Mouse (Mus musculus): ENCODE results near the gene Dnmt3a.

DNA sequence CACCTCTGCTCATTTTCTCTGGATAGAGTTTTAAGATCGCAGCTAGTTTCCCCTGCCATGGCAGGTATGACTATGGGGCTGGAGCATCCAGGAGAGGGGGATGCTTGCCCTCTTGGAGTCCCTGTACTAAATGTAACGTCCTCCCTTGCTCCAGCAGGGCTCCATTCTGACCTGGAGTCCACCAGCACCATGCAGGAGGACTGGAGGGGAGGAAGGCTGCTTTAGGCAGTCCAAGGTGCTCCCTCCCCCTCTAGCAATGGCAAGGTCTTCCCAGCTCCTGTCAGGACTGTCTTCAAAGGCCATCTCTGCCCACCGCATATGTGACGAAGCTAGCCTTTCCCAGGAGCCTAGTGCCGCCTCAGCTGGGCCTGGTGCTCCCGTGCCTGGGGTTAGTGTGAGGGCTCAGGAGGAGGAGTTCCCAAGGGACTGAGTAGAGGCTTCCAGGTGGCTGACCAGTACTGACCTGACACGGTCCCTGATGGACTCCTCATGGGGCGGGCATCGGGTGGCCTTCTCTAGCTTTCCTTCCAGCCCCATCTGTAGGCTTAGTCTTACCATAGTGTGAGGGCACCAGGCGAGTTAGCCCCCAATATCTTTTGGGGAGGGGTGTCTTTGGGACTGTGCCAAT, 104.8 kb downstream of the Dnmt3a start:
- TF ChIP-seq CTCF (conservative IDR thresholded peaks at IDR 0.05; ENCODE audit: insufficient read depth, insufficient read length, low read depth, low read length): no peak
- TF ChIP-seq POLR2A (IDR thresholded peaks at IDR 0.05; ENCODE audit: low read depth, low read length): no peak
